Mouse (Mus musculus): ENCODE results near the gene Bclaf3.
"Not testable (repeated sequence)": the region's sequence is repeated elsewhere in the genome, so short reads cannot be mapped to it uniquely, and the experiment has no call there.

Bclaf3 gene

GRCm38 (mm10) chrX:159526388-159526787, at the start of gene Bclaf3:
TSS of gene Bclaf3 (plus strand) at chrX:159526688.
- CTCF ChIA-PET: no interaction called here

DNA sequence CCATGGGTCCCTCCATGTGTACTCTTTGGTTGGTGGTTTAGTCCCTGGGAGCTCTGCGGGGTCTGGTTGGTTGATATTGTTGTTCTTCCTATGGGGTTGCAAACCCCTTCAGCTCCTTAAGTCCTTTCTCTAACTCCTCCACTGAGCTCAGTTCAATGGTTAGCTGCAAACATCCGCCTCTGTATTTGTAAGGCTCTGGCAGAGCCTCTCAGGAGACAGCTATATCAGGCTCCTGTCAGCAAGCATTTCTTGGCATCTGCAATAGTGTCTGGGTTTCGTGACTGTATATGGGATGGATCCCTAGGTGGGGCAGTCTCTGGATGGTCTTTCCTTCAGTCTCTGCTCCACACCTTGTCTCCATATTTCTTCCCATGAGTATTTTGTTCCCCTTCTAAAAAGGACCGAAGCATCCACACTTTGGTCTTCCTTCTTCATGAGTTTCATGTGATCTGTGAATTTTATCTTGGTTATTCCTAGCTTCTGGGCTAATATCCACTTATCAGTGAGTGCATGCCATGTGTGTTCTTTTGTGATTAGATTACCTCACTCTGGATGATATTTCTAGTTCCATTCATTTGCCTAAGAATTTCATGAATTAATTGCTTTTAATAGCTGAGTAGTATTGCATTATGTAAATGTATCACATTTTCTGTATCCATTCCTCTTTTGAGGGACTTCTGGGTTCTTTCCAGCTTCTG, 48.1 kb upstream of the Bclaf3 start:
- CTCF ChIA-PET: not testable (repeated sequence)

DNA sequence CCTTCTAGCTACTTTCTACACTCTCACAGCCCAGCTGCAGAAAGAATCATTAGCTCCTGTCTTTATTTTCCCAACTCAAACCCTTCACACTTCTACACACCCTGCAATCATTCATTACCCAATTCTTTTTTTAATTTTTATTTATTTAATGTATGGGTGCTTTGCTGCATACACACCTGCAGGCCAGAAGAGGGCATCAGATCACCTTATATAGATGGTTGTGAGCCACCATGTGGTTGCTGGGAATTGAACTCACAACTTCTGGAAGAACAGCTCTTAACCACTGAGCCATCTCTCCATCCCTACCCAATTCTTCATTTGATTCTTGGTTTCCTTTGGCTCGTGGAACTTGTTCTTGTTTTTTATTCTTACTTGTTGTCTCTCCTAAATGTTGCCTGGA, 42.2 kb upstream of the Bclaf3 start:
- CTCF ChIA-PET: interaction anchor here (0.8 kb wide), 1 partner anchor 12 kb away, joined by 4 read pairs; no protein-coding TSS in a partner anchor

- CTCF ChIA-PET: no interaction called here
Measured at GRCm38 (mm10) chrX:159503181-159503580, 23.3 kb upstream of the Bclaf3 start.

DNA sequence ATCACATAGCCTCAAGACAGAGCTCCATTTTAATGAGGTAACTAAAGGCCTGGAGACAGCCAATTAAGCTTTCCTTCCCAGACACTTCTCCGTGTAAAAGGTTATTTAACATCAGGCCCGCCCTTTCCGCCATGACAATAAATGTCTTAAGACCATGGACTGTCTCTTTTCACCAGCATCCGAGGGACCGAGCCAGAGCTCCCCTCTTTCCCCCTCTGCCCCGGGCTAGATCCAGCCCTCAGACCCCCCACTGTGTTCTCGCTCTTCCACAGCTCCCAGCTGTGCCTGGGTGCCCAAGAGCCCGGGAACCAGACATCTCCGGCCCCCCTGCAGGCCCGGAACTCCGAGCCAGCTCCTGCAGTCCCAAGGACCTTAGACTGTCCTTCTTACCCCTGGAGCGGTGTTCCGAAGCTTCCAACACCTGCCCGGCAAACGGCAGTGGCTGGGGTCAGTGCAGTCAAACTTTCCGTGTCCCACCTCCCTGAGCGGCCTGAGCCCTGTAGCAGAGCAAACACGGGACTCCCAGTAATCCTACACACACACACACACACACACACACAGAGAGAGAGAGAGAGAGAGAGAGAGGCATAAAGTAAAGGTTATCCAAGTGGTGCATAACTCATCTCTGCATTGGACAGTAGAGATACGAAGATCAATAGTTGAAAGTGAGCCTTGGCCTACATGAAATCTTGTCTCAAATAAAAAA, 18.0 kb upstream of the Bclaf3 start:
- CTCF ChIA-PET: no interaction called here

- CTCF ChIA-PET: no interaction called here
Measured at GRCm38 (mm10) chrX:159509042-159509441, 17.4 kb upstream of the Bclaf3 start.

DNA sequence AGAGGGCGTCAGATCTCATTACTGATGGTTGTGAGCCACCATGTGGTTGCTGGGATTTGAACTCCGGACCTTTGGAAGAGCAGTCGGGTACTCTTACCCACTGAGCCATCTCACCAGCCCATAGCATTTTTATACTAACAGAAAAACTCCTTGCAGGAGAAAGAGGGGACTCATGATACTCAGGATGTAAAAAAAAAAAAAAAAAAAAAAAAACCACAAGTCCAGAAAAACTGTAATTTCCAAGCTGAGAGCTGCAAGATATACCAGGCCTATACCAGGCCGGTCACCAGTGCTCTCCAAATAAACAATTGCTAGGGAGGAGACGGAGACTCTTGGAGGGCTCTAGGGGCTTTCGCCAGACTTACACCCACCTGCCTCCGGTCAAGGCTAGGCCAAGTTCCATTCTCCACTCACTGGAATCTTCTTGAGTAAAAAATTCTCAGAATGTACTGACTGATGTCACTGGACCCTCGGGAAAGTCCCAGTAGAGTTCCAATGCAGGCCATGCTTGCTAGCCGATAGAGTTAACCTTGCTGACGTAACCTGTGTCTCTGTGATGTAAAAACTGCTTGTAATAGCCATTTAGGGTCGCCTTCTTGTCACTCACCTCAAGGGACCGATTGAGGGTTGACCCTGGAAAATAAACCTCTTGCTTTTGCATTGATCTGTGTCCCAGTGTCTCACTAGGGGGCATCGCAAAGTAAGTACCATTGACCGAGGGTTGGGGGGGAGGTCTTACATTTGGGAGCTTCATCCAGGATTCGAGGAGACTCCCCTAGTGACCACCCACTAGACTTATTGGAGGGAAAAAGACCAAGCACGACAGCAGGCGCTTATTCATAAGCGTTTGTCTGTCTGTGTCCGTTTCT, 16.4 kb upstream of the Bclaf3 start:
- CTCF ChIA-PET: no interaction called here

DNA sequence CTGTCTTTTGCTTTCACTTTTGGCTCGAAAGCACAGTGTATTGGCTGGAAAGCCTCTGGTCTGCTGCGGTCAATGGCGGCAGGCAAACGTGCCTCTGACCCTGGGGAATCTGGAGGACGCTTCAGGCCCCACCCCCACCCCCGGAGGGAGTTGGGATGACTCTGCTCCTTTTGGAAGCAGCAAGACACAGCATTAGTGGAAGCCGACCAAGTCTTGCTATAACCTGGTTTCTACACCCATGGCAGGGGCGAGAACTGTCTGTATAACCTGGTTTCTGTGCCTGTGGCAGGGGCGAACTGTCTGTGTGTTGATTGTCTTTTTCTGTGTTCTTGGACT, 15.8 kb upstream of the Bclaf3 start:
- CTCF ChIA-PET: no interaction called here

DNA sequence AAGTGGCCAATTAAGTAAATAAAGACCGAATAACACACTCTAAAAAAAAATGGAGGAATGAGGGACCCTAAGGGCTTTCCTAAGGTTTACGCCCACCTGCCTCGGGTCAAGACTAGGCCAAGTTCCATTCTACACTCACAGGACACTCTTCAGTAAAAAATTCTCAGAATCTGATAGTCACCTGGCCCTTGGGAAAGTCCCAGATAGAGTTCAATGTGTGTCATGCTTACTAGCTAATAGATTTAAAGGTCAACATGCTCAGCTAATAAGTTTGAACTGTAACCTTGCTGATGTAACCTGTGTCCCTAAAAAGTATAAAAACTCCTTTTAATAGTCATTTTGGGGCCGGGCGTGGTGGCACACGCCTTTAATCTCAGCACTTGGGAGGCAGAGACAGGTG, 10.9 kb upstream of the Bclaf3 start:
- CTCF ChIA-PET: no interaction called here

DNA sequence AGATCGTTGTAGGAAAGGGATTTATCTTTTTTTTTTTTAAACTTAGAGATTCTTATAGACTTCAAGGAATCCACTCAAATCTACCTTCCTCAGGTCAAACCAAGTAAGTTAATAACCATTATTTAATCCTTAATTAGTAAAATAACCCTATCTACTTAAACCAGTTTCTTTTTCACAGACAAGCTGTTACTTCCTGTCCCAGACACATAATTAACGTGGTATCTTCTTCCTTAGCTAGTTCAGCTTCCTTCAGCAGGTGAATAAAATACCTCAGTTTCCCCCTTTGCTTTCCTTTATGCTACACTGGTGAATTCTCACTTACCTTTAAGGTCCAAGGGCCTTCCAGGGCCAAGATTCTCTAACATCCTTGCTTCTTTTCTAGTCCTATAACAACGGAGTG, 4.7 kb upstream of the Bclaf3 start:
- CTCF ChIA-PET: no interaction called here

GRCm38 (mm10) chrX:159522651-159523050, 3.8 kb upstream of the Bclaf3 start:
- CTCF ChIA-PET: no interaction called here

GRCm38 (mm10) chrX:159532427-159532810, 5.9 kb downstream of the Bclaf3 start:
- CTCF ChIA-PET: no interaction called here

DNA sequence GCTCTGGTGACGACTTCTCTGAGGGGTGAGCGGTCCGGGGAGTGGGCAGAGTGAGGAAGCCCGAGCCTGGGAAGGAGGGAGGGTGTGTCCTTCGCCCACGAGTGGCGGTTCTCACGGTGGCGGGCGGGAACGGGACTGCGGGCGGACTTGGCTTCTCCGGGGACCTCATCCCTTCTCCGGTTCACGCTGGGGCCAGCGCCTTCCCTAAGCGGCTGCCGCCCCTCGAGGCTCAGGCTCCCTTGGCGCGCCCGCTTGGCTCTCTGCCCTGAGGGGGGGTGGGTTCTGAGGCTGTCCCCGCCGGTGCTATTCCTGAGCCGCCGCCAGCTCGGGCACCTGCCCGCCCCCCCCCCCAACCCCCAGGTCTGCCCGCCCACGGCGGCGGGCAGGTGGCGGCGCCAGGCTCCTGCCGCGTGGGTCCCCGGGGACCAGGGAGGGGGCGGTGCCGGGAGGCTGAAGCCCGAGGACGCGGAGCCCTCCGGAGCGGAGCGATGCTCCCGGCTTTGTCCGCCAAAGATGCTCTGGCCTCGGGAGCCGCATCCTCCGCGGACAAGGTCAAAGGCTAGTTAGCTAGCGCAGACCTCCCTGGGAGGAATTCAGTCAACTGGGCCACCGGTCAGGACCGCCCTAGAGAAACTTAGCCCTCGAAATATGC, 6.4 kb downstream of the Bclaf3 start:
- CTCF ChIA-PET: no interaction called here

- CTCF ChIA-PET: no interaction called here
Measured at GRCm38 (mm10) chrX:159541936-159542335, 15.4 kb downstream of the Bclaf3 start.

DNA sequence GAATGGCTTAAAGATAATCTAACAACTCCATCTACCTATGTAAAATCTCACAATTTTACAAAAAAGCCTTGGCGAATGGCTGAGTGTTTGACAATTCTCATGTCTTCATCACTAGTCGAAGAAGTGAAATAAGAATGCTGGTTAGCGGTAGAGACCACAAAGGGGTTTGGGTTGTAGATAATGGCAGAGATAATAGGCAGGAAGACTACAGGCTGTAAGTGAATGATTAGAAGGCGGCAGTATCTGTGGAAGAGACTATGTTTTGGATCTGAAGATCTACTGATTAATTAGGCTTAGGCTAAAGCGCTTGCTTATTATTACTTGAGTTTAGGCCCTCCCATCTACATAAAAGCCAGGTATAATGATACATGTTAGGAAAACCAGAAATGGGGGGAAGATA, 20.6 kb downstream of the Bclaf3 start:
- CTCF ChIA-PET: no interaction called here

GRCm38 (mm10) chrX:159584738-159585137, 58.2 kb downstream of the Bclaf3 start:
- CTCF ChIA-PET: not testable (repeated sequence)

DNA sequence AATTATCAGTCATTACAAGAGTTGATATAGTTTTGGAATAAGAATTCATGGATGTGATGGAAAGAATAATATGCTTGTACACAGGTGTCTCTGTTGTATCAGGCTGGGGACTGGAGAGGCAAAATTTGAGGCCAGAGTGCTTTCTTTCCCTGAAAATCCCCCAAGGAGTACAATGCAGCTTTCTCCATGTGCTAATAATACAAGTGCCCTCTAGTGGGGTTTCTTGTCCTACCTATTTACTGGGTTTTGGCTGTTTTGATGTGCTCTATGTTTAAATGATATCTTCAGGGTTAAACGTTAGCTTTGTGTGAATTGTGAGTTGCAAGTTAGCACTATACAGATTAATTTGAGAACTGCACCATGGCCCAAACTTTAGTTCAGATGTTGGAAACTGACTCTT, 65.1 kb downstream of the Bclaf3 start:
- CTCF ChIA-PET: no interaction called here

DNA sequence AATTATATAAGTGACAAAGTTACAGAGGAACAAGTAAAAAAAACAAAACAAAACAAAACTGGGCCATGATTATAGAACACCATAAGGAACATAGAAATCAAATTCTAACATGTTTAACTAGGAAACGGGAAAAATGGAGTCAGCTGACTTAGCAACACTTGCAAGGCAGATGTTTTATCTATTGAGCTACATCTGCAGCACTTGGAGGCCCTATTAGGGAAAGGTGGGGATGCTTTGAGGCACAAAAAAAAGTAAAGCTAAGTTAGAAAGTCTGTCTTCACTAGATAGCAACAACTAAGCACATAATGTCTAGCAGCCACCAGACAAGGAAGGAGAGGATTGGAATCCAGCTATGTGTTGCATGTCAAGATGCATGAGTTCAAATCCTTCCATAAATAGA, 71.0 kb downstream of the Bclaf3 start:
- CTCF ChIA-PET: no interaction called here

GRCm38 (mm10) chrX:159604832-159605231, 78.3 kb downstream of the Bclaf3 start:
- CTCF ChIA-PET: no interaction called here

- CTCF ChIA-PET: no interaction called here
Measured at GRCm38 (mm10) chrX:159606936-159607335, 80.4 kb downstream of the Bclaf3 start.

DNA sequence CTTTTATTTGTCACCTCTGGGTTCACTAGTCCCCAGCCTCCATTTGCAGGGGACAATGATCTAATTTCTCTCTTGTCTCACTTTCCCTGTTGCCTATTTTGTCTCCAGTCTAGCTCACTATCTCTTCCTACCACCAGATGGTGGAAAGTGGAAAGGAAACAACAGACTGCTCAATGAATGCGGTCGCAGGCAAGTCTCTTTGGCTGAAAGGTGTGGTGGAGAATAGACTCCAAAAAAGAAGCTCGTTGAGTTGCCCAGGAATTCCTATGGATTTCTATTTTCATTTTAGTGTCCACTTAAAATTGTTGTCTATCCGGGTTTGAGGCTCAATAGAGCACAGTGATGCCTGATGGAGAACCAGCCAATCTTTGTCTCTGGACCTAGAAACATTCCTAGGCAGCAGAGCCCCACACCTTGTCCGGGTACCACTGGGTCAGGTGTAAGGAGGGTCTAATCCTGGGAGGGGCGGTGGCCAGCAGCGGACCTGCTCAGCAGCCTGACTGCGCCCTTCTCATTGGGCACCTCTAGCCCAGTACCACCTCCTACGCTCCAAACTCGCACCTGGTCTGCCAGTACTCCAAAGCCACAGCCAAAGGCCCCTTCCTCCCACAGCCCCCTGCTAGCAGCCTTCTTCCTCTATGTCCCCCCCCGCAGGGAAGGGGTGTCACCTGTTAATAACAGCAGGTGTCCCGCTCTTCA, 99.9 kb downstream of the Bclaf3 start:
- CTCF ChIA-PET: interaction anchor here (0.5 kb wide), 1 partner anchor 246 kb away, joined by 5 read pairs; no protein-coding TSS in a partner anchor
